Mouse (Mus musculus): ENCODE results near the gene Kcnk4.
"Not testable (repeated sequence)": the region's sequence is repeated elsewhere in the genome, so short reads cannot be mapped to it uniquely, and the experiment has no call there.

Gene Kcnk4

GRCm38 (mm10) chr19:6914540-6914939 is 19.8 kb downstream of the Kcnk4 start:
- DNase-seq (ENCODE audit: low read depth) = no peak

GRCm38 (mm10) chr19:6913991-6914390 is 20.3 kb downstream of the Kcnk4 start:
- no peak for DNase-seq (ENCODE audit: low read depth)

- no peak for DNase-seq (ENCODE audit: low read depth)
Measured at GRCm38 (mm10) chr19:6913036-6913435, 21.3 kb downstream of the Kcnk4 start.

GRCm38 (mm10) chr19:6912205-6912970 is 21.9 kb downstream of the Kcnk4 start:
- DNase-seq (ENCODE audit: low read depth) = no peak

- DNase-seq (ENCODE audit: low read depth) = no peak
Measured at GRCm38 (mm10) chr19:6911101-6912074, 22.9 kb downstream of the Kcnk4 start.

GRCm38 (mm10) chr19:6910306-6910705 is 24.0 kb downstream of the Kcnk4 start:
- DNase-seq (ENCODE audit: low read depth) = not testable (repeated sequence)

- DNase-seq (ENCODE audit: low read depth) = peak; percentile 94
Measured at GRCm38 (mm10) chr19:6909507-6910289, 24.6 kb downstream of the Kcnk4 start, which contains the start of the genes Trmt112 and Prdx5. Gene Trmt112 (plus strand): TSS chr19:6909698. Gene Prdx5 (minus strand): TSS chr19:6910106.

GRCm38 (mm10) chr19:6909021-6909420 is 25.3 kb downstream of the Kcnk4 start:
- no peak for DNase-seq (ENCODE audit: low read depth)

- no peak for DNase-seq (ENCODE audit: low read depth)
Measured at GRCm38 (mm10) chr19:6907811-6908540, 26.3 kb downstream of the Kcnk4 start.

GRCm38 (mm10) chr19:6907094-6907493 is 27.2 kb downstream of the Kcnk4 start:
- no peak for DNase-seq (ENCODE audit: low read depth)

GRCm38 (mm10) chr19:6906199-6906598 is 28.1 kb downstream of the Kcnk4 start:
- DNase-seq (ENCODE audit: low read depth) = no peak

GRCm38 (mm10) chr19:6905498-6906159 is 28.7 kb downstream of the Kcnk4 start:
- no peak for DNase-seq (ENCODE audit: low read depth)

- no peak for DNase-seq (ENCODE audit: low read depth)
Measured at GRCm38 (mm10) chr19:6904846-6905245, 29.5 kb downstream of the Kcnk4 start.

- no peak for DNase-seq (ENCODE audit: low read depth)
Measured at GRCm38 (mm10) chr19:6903031-6903430, 31.3 kb downstream of the Kcnk4 start.

GRCm38 (mm10) chr19:6899641-6900040 is 34.7 kb downstream of the Kcnk4 start:
- DNase-seq (ENCODE audit: low read depth) = no peak

GRCm38 (mm10) chr19:6895608-6896305 is 38.6 kb downstream of the Kcnk4 start:
- not testable (repeated sequence) for DNase-seq (ENCODE audit: low read depth)

GRCm38 (mm10) chr19:6893731-6894451 is 40.4 kb downstream of the Kcnk4 start:
- DNase-seq (ENCODE audit: low read depth) = no peak

GRCm38 (mm10) chr19:6892512-6892911 is 41.8 kb downstream of the Kcnk4 start:
- no peak for DNase-seq (ENCODE audit: low read depth)

GRCm38 (mm10) chr19:6877965-6878364 is 56.4 kb downstream of the Kcnk4 start:
- DNase-seq (ENCODE audit: low read depth) = no peak
